Mouse (Mus musculus): ENCODE data around the gene Cpe. TPM values are rescaled to one million over a fixed set of nuclear protein-coding genes. Genes with fewer than 3 reads are reported as not detected.

Gene Cpe
- total and polyA plus RNA-seq, 3 experiments, result 0.13 TPM; not detected in 2

GRCm38 (mm10) chr8:64735161-64735560 is 42.3 kb upstream of the Cpe start:
- Histone ChIP-seq H3K27me3 (replicated peaks) (no peaks in the 10 kb centered on the region), H3K9ac (ENCODE audit: insufficient read depth, low read depth) (no peak overlapping the region), H3K9me3 (replicated peaks; ENCODE audit: low read length) (no peaks in the 10 kb centered on the region), H3K4me1 (ENCODE audit: control insufficient read depth in 1 of 2, insufficient read depth in 2 of 2) (peaks cover 4 to 18% of the 10 kb centered on the region in 2 experiments; a peak in 2 of 4 replicates), H3K27ac (ENCODE audit: insufficient read depth, low read depth) (no peak overlapping the region), H3K4me3 (replicated peaks in 1 of 3; ENCODE audit: low read depth in 2 of 3, low read length in 2 of 3, poor library complexity in 1 of 3) (no peak overlapping the region), H3K79me2 (replicated peaks; ENCODE audit: control insufficient read depth, extremely low read depth, insufficient read depth, poor library complexity, severe bottlenecking) (peaks cover 28% of the 10 kb centered on the region), H3K4me2 (ENCODE audit: insufficient read depth, low read depth, poor library complexity, severe bottlenecking) (no peak overlapping the region), H3K36me3 (replicated peaks in 1 of 2; ENCODE audit: control insufficient read depth in 1 of 2, insufficient read depth in 1 of 2, low read length in 1 of 2) (peaks cover 6 to 7% of the 10 kb centered on the region in 2 experiments)
- no peak for TF ChIP-seq JUN (IDR thresholded peaks at IDR 0.05; ENCODE audit: insufficient read depth, low read depth, low read length)
- TF ChIP-seq SMC3 (IDR thresholded peaks at IDR 0.05; ENCODE audit: low read depth, low read length), result no peak
- no peak for TF ChIP-seq ELF1 (IDR thresholded peaks at IDR 0.05; ENCODE audit: low read depth, low read length)
- no peak for TF ChIP-seq MAX (IDR thresholded peaks at IDR 0.05; ENCODE audit: low read length)
- TF ChIP-seq ZKSCAN1 (IDR thresholded peaks at IDR 0.05; ENCODE audit: borderline replicate concordance, low read depth, low read length), result no peak
- TF ChIP-seq POLR2A (IDR thresholded peaks at IDR 0.05; ENCODE audit: low read depth, low read length), result no peak
- no peak for TF ChIP-seq PAX5 (IDR thresholded peaks at IDR 0.05; ENCODE audit: low read length)
- no peak for TF ChIP-seq MAFK (IDR thresholded peaks at IDR 0.05; ENCODE audit: insufficient replicate concordance, low read length)
- no peak for TF ChIP-seq ZC3H11A (IDR thresholded peaks at IDR 0.05; ENCODE audit: low read depth, low read length)
- no peak for TF ChIP-seq ZNF384 (IDR thresholded peaks at IDR 0.05; ENCODE audit: low read depth, low read length)
- TF ChIP-seq GABPA (IDR thresholded peaks at IDR 0.05; ENCODE audit: insufficient replicate concordance, low read depth, low read length), result no peak
- no peak for TF ChIP-seq NRF1 (IDR thresholded peaks at IDR 0.05; ENCODE audit: low read depth, low read length)
- no peak for TF ChIP-seq MXI1 (IDR thresholded peaks at IDR 0.05; ENCODE audit: low read depth, low read length)
- TF ChIP-seq TCF12 (IDR thresholded peaks at IDR 0.05; ENCODE audit: low read depth, low read length), result no peak
- no peak for TF ChIP-seq TBP (conservative IDR thresholded peaks at IDR 0.05; ENCODE audit: low read depth, low read length)
- TF ChIP-seq CHD2 (IDR thresholded peaks at IDR 0.05; ENCODE audit: low read length), result no peak
- no peak for TF ChIP-seq KAT2A (IDR thresholded peaks at IDR 0.05; ENCODE audit: insufficient replicate concordance, low read length)
- TF ChIP-seq MAZ (IDR thresholded peaks at IDR 0.05; ENCODE audit: low read depth, low read length), result no peak
- in situ Hi-C loops (cut with MboI; ENCODE audit: low pct_ligation_motif_present, low pct_unique_long_range_greater_than_20kb, low sequenced_read_pairs) (loop anchor here (10.0 to 25.0 kb wide), 2 partner anchors 100 to 202 kb away; partner anchors contain the start of gene Tmem192), dilution Hi-C loops (cut with MboI; ENCODE audit: extremely low pct_ligation_motif_present, extremely low pct_unique_long_range_greater_than_20kb, low sequenced_read_pairs) (no loop called here)
- DNase-seq (ENCODE audit: extremely low read depth), result no peak

- in situ Hi-C loops (cut with MboI; ENCODE audit: low pct_ligation_motif_present, low pct_unique_long_range_greater_than_20kb, low sequenced_read_pairs) (loop anchor here (10.0 to 25.0 kb wide), 2 partner anchors 101 to 204 kb away; partner anchors contain the start of gene Tmem192), dilution Hi-C loops (cut with MboI; ENCODE audit: extremely low pct_ligation_motif_present, extremely low pct_unique_long_range_greater_than_20kb, low sequenced_read_pairs) (no loop called here)
- Histone ChIP-seq H3K27me3 (replicated peaks) (no peaks in the 10 kb centered on the region), H3K4me1 (ENCODE audit: control insufficient read depth in 1 of 2, insufficient read depth in 2 of 2) (peaks cover 4 to 31% of the 10 kb centered on the region in 2 experiments; a peak in 2 of 4 replicates), H3K36me3 (replicated peaks in 1 of 2; ENCODE audit: control insufficient read depth in 1 of 2, insufficient read depth in 1 of 2, low read length in 1 of 2) (peaks cover 8 to 21% of the 10 kb centered on the region in 2 experiments), H3K27ac (ENCODE audit: insufficient read depth, low read depth) (peak within 1 kb of the TSS; percentile 41), H3K9ac (ENCODE audit: insufficient read depth, low read depth) (peak within 1 kb of the TSS; percentile 67), H3K4me3 (replicated peaks in 1 of 3; ENCODE audit: low read depth in 2 of 3, low read length in 2 of 3, poor library complexity in 1 of 3) (peak within 1 kb of the TSS; percentile 65 to 90 (median 89)), H3K79me2 (replicated peaks; ENCODE audit: control insufficient read depth, extremely low read depth, insufficient read depth, poor library complexity, severe bottlenecking) (peaks cover 29% of the 10 kb centered on the region), H3K9me3 (replicated peaks; ENCODE audit: low read length) (no peaks in the 10 kb centered on the region), H3K4me2 (ENCODE audit: insufficient read depth, low read depth, poor library complexity, severe bottlenecking) (peak within 1 kb of the TSS; percentile 90)
- peak; percentile 97 for DNase-seq (ENCODE audit: extremely low read depth)
- no peak for TF ChIP-seq USF2 (conservative IDR thresholded peaks at IDR 0.05; ENCODE audit: low read depth, low read length)
- peak; percentile 89 for TF ChIP-seq SIN3A (IDR thresholded peaks at IDR 0.05; ENCODE audit: low read length)
- TF ChIP-seq HCFC1 (IDR thresholded peaks at IDR 0.05; ENCODE audit: low read depth, low read length), result peak; percentile 70
- peak; percentile 71 for TF ChIP-seq NELFE (IDR thresholded peaks at IDR 0.05; ENCODE audit: low read depth, low read length)
- no peak; the same call in 1 of the 2 replicates for TF ChIP-seq E2F4 (IDR thresholded peaks at IDR 0.05; ENCODE audit: insufficient replicate concordance, low read depth, low read length)
- peak; percentile 57 for TF ChIP-seq ELF1 (IDR thresholded peaks at IDR 0.05; ENCODE audit: low read depth, low read length)
- peak; percentile 29 for TF ChIP-seq USF1 (IDR thresholded peaks at IDR 0.05; ENCODE audit: low read depth, low read length)
- TF ChIP-seq CHD2 (IDR thresholded peaks at IDR 0.05; ENCODE audit: low read length), result peak; percentile 90
- peak; percentile 93 for TF ChIP-seq POLR2A (IDR thresholded peaks at IDR 0.05; ENCODE audit: low read depth, low read length)
- TF ChIP-seq TBP (conservative IDR thresholded peaks at IDR 0.05; ENCODE audit: low read depth, low read length), result peak; percentile 62; the same call in 1 of the 2 replicates
- no peak for TF ChIP-seq CTCF (conservative IDR thresholded peaks at IDR 0.05 in 1 of 2, IDR thresholded peaks at IDR 0.05 in 1 of 2; ENCODE audit: low read depth in 2 of 2, low read length in 2 of 2)
- TF ChIP-seq ZMIZ1 (IDR thresholded peaks at IDR 0.05; ENCODE audit: low read depth, low read length), result peak; percentile 83
- peak; percentile 59; the same call in 1 of the 2 replicates for TF ChIP-seq POLR2AphosphoS2 (IDR thresholded peaks at IDR 0.05; ENCODE audit: low read depth, low read length)
- TF ChIP-seq ZC3H11A (IDR thresholded peaks at IDR 0.05; ENCODE audit: low read depth, low read length), result no peak
- no peak for TF ChIP-seq MAFK (IDR thresholded peaks at IDR 0.05; ENCODE audit: insufficient replicate concordance, low read length)
- TF ChIP-seq JUND (conservative IDR thresholded peaks at IDR 0.05; ENCODE audit: low read depth, low read length), result no peak
- TF ChIP-seq MAZ (IDR thresholded peaks at IDR 0.05; ENCODE audit: low read depth, low read length), result 0 out of 2 replicates have a peak, but pooled peaks have one; percentile 12
- peak; percentile 96 for TF ChIP-seq MXI1 (IDR thresholded peaks at IDR 0.05; ENCODE audit: low read depth, low read length)
- no peak for TF ChIP-seq SMC3 (IDR thresholded peaks at IDR 0.05; ENCODE audit: low read depth, low read length)
- TF ChIP-seq RAD21 (IDR thresholded peaks at IDR 0.05; ENCODE audit: low read depth, low read length), result no peak
- 0 out of 2 replicates have a peak, but pooled peaks have one; percentile 53 for TF ChIP-seq KAT2A (IDR thresholded peaks at IDR 0.05; ENCODE audit: insufficient replicate concordance, low read length)
Measured at GRCm38 (mm10) chr8:64733271-64733943, 40.6 kb upstream of the Cpe start, which contains the start of gene Msmo1. TSS of gene Msmo1 (minus strand) at chr8:64733792.

Measured in CH12.LX (cell line).